Mouse (Mus musculus): ENCODE data around the gene Cdyl2. TPM values are rescaled to one million over a fixed set of nuclear protein-coding genes. Genes with fewer than 3 reads are reported as not detected.

Gene Cdyl2
- polyA plus RNA-seq, 1 experiment from 2014 or later: 3.2 TPM

GRCm38 (mm10) chr8:116618797-116619196, 114.0 kb downstream of the Cdyl2 start:
- no peak for ATAC-seq (ENCODE audit: low FRiP score, low TSS enrichment)
- WGBS: 88% methylated on average over 10 of the region's 10 CpGs
- Histone ChIP-seq H3K9me3 (ENCODE audit: control insufficient read depth, low read length) (no peaks in the 10 kb centered on the region), H3K4me2 (replicated peaks; ENCODE audit: low read depth) (no peak overlapping the region), H3K4me3 (ENCODE audit: low read depth, low read length) (no peak overlapping the region), H3K27ac (replicated peaks) (no peak overlapping the region), H3K27me3 (ENCODE audit: control insufficient read depth, insufficient read depth, low read length) (no peaks in the 10 kb centered on the region), H3K36me3 (ENCODE audit: control insufficient read depth, insufficient read depth, low read length) (no peaks in the 10 kb centered on the region), H3K4me1 (replicated peaks; ENCODE audit: control insufficient read depth, insufficient read depth) (no peaks in the 10 kb centered on the region), H3K9ac (ENCODE audit: low read length) (no peak overlapping the region)
- no peak for DNase-seq (ENCODE audit: low spot score)
- TF ChIP-seq EP300 (optimal IDR thresholded peaks at IDR 0.05): no peak

GRCm38 (mm10) chr8:116617891-116618290, 114.9 kb downstream of the Cdyl2 start:
- Histone ChIP-seq H3K36me3 (ENCODE audit: control insufficient read depth, insufficient read depth, low read length) (no peaks in the 10 kb centered on the region), H3K4me2 (replicated peaks; ENCODE audit: low read depth) (no peak overlapping the region), H3K9me3 (ENCODE audit: control insufficient read depth, low read length) (no peaks in the 10 kb centered on the region), H3K27me3 (ENCODE audit: control insufficient read depth, insufficient read depth, low read length) (no peaks in the 10 kb centered on the region), H3K9ac (ENCODE audit: low read length) (no peak overlapping the region), H3K4me1 (replicated peaks; ENCODE audit: control insufficient read depth, insufficient read depth) (no peaks in the 10 kb centered on the region), H3K4me3 (ENCODE audit: low read depth, low read length) (no peak overlapping the region), H3K27ac (replicated peaks) (no peak overlapping the region)
- 73% methylated on average over 4 of the region's 4 CpGs for WGBS
- ATAC-seq (ENCODE audit: low FRiP score, low TSS enrichment) (no peak), DNase-seq (ENCODE audit: low spot score) (no peak)
- TF ChIP-seq EP300 (optimal IDR thresholded peaks at IDR 0.05) (no peak), CTCF (IDR thresholded peaks at IDR 0.05; ENCODE audit: low read depth) (no peak)

GRCm38 (mm10) chr8:116616369-116616768, 116.4 kb downstream of the Cdyl2 start:
- ATAC-seq (ENCODE audit: low FRiP score, low TSS enrichment) (no peak), DNase-seq (ENCODE audit: low spot score) (no peak)
- Histone ChIP-seq H3K27me3 (ENCODE audit: control insufficient read depth, insufficient read depth, low read length) (no peaks in the 10 kb centered on the region), H3K4me3 (ENCODE audit: low read depth, low read length) (no peak overlapping the region), H3K9ac (ENCODE audit: low read length) (no peak overlapping the region), H3K4me1 (replicated peaks; ENCODE audit: control insufficient read depth, insufficient read depth) (no peaks in the 10 kb centered on the region), H3K27ac (replicated peaks) (no peak overlapping the region), H3K4me2 (replicated peaks; ENCODE audit: low read depth) (no peak overlapping the region), H3K9me3 (ENCODE audit: control insufficient read depth, low read length) (no peaks in the 10 kb centered on the region), H3K36me3 (ENCODE audit: control insufficient read depth, insufficient read depth, low read length) (no peaks in the 10 kb centered on the region)
- no peak for TF ChIP-seq EP300 (optimal IDR thresholded peaks at IDR 0.05)
- TF ChIP-seq CTCF (IDR thresholded peaks at IDR 0.05; ENCODE audit: low read depth): no peak

GRCm38 (mm10) chr8:116614901-116615300, 117.9 kb downstream of the Cdyl2 start:
- H3K4me1 ChIP-seq (replicated peaks; ENCODE audit: control insufficient read depth, insufficient read depth): no peaks in the 10 kb centered on the region
- no peak overlapping the region for H3K9ac ChIP-seq (ENCODE audit: low read length)
- no peak overlapping the region for H3K4me2 ChIP-seq (replicated peaks; ENCODE audit: low read depth)
- 72% methylated on average over 7 of the region's 7 CpGs for WGBS
- no peak for TF ChIP-seq EP300 (optimal IDR thresholded peaks at IDR 0.05)
- TF ChIP-seq CTCF (IDR thresholded peaks at IDR 0.05; ENCODE audit: low read depth): no peak
- H3K36me3 ChIP-seq (ENCODE audit: control insufficient read depth, insufficient read depth, low read length): no peaks in the 10 kb centered on the region
- no peaks in the 10 kb centered on the region for H3K27me3 ChIP-seq (ENCODE audit: control insufficient read depth, insufficient read depth, low read length)
- H3K27ac ChIP-seq (replicated peaks): no peak overlapping the region
- no peak overlapping the region for H3K4me3 ChIP-seq (ENCODE audit: low read depth, low read length)
- no peaks in the 10 kb centered on the region for H3K9me3 ChIP-seq (ENCODE audit: control insufficient read depth, low read length)
- no peak for DNase-seq (ENCODE audit: low spot score)
- no peak for ATAC-seq (ENCODE audit: low FRiP score, low TSS enrichment)

GRCm38 (mm10) chr8:116606171-116606570, 126.6 kb downstream of the Cdyl2 start:
- no peak overlapping the region for H3K4me2 ChIP-seq (replicated peaks; ENCODE audit: low read depth)
- H3K4me1 ChIP-seq (replicated peaks; ENCODE audit: control insufficient read depth, insufficient read depth): no peaks in the 10 kb centered on the region
- no peaks in the 10 kb centered on the region for H3K36me3 ChIP-seq (ENCODE audit: control insufficient read depth, insufficient read depth, low read length)
- H3K4me3 ChIP-seq (ENCODE audit: low read depth, low read length): no peak overlapping the region
- TF ChIP-seq EP300 (optimal IDR thresholded peaks at IDR 0.05): no peak
- TF ChIP-seq CTCF (IDR thresholded peaks at IDR 0.05; ENCODE audit: low read depth): no peak
- DNase-seq (ENCODE audit: low spot score): no peak
- ATAC-seq (ENCODE audit: low FRiP score, low TSS enrichment): no peak
- H3K9ac ChIP-seq (ENCODE audit: low read length): no peak overlapping the region
- no peaks in the 10 kb centered on the region for H3K27me3 ChIP-seq (ENCODE audit: control insufficient read depth, insufficient read depth, low read length)
- H3K27ac ChIP-seq (replicated peaks): no peak overlapping the region
- WGBS: 38% methylated on average over 13 of the region's 13 CpGs
- no peaks in the 10 kb centered on the region for H3K9me3 ChIP-seq (ENCODE audit: control insufficient read depth, low read length)

- no peaks in the 10 kb centered on the region for H3K9me3 ChIP-seq (ENCODE audit: control insufficient read depth, low read length)
- H3K36me3 ChIP-seq (ENCODE audit: control insufficient read depth, insufficient read depth, low read length): no peaks in the 10 kb centered on the region
- no peak for ATAC-seq (ENCODE audit: low FRiP score, low TSS enrichment)
- H3K4me3 ChIP-seq (ENCODE audit: low read depth, low read length): no peak overlapping the region
- no peak for TF ChIP-seq EP300 (optimal IDR thresholded peaks at IDR 0.05)
- peak; percentile 37; the same call in 1 of the 2 replicates for TF ChIP-seq CTCF (IDR thresholded peaks at IDR 0.05; ENCODE audit: low read depth)
- no peak for DNase-seq (ENCODE audit: low spot score)
- H3K9ac ChIP-seq (ENCODE audit: low read length): no peak overlapping the region
- H3K4me1 ChIP-seq (replicated peaks; ENCODE audit: control insufficient read depth, insufficient read depth): no peaks in the 10 kb centered on the region
- no peak overlapping the region for H3K4me2 ChIP-seq (replicated peaks; ENCODE audit: low read depth)
- H3K27ac ChIP-seq (replicated peaks): no peak overlapping the region
- H3K27me3 ChIP-seq (ENCODE audit: control insufficient read depth, insufficient read depth, low read length): no peaks in the 10 kb centered on the region
- WGBS: 95% methylated on average over 4 of the region's 4 CpGs
Observed at GRCm38 (mm10) chr8:116602806-116603205, 130.0 kb downstream of the Cdyl2 start.

Data from stomach, postnatal 0 days (tissue).